Mouse (Mus musculus): ENCODE measurements around the gene Gm26620. TPM values are rescaled to one million over a fixed set of nuclear protein-coding genes. Genes with fewer than 3 reads are reported as not detected.

Gene Gm26620
- polyA plus RNA-seq, 1 experiment from 2014 or later, result 0.37 TPM

GRCm38 (mm10) chr1:170933386-170933920 lies 48.6 kb downstream of the Gm26620 start:
- Histone ChIP-seq H3K9me3 (ENCODE audit: control insufficient read depth, low read length) (no peaks in the 10 kb centered on the region), H3K4me2 (ENCODE audit: low read depth, low read length, severe bottlenecking) (no peak overlapping the region), H3K36me3 (ENCODE audit: control insufficient read depth, insufficient read depth, low read length) (no peaks in the 10 kb centered on the region), H3K4me3 (ENCODE audit: low read depth, low read length) (no peak overlapping the region), H3K9ac (ENCODE audit: low read length) (no peak overlapping the region), H3K27ac (ENCODE audit: low read depth, low read length) (no peak overlapping the region), H3K4me1 (replicated peaks; ENCODE audit: control insufficient read depth, insufficient read depth, low read length) (no peaks in the 10 kb centered on the region), H3K27me3 (ENCODE audit: control insufficient read depth, insufficient read depth, low read length) (no peaks in the 10 kb centered on the region)
- WGBS, result 82% methylated on average over 6 of the region's 6 CpGs
- ATAC-seq (replicated peaks; ENCODE audit: low FRiP score) (no peak), DNase-seq (ENCODE audit: low spot score) (no peak)

DNA sequence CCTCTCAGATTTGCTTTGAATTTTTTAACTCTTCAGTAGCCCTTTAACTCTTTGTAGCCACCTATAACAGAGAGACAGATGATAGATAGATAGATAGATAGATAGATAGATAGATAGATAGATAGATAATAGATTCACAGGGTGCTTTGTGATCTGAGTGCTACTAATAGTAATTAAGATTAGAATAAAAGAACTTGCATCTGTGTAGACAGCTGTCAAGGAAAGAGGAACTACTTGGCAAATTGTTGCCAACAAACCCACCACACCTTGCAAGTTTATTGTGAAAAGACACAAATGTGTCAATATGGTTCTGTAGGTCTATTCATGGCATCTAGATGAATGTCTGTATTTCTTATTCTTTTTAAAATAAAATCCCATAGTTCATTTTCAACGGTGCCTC lies 49.1 kb downstream of the Gm26620 start:
- Histone ChIP-seq H3K4me2 (ENCODE audit: low read depth, low read length, severe bottlenecking) (no peak overlapping the region), H3K9ac (ENCODE audit: low read length) (no peak overlapping the region), H3K27me3 (ENCODE audit: control insufficient read depth, insufficient read depth, low read length) (no peaks in the 10 kb centered on the region), H3K4me1 (replicated peaks; ENCODE audit: control insufficient read depth, insufficient read depth, low read length) (no peaks in the 10 kb centered on the region), H3K4me3 (ENCODE audit: low read depth, low read length) (no peak overlapping the region), H3K36me3 (ENCODE audit: control insufficient read depth, insufficient read depth, low read length) (no peaks in the 10 kb centered on the region), H3K27ac (ENCODE audit: low read depth, low read length) (no peak overlapping the region), H3K9me3 (ENCODE audit: control insufficient read depth, low read length) (no peaks in the 10 kb centered on the region)
- no peak for ATAC-seq (replicated peaks; ENCODE audit: low FRiP score)
- no peak for DNase-seq (ENCODE audit: low spot score)
- WGBS, result 85% methylated on average over 1 of the region's 1 CpGs

DNA sequence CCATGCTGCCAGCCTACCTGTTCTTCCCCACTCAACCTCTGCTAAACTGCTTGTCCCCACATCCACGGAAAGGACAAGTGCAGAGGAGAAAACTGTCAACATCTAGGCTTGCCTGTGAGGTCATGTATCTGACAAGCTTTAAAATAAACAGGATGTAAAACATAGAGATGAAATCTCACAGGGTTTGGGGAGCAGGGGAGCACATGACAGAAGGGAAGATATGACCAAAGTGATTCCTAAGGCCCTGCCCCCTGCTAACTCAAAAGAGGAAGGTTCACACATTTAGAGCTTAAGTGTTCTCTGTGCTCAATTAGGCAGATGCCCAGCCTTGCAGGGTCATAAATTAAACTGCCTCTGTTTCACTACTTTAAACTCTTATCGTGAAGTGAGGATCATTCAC lies 49.5 kb downstream of the Gm26620 start:
- Histone ChIP-seq H3K4me1 (replicated peaks; ENCODE audit: control insufficient read depth, insufficient read depth, low read length) (no peaks in the 10 kb centered on the region), H3K9ac (ENCODE audit: low read length) (no peak overlapping the region), H3K27ac (ENCODE audit: low read depth, low read length) (no peak overlapping the region), H3K27me3 (ENCODE audit: control insufficient read depth, insufficient read depth, low read length) (no peaks in the 10 kb centered on the region), H3K9me3 (ENCODE audit: control insufficient read depth, low read length) (no peaks in the 10 kb centered on the region), H3K36me3 (ENCODE audit: control insufficient read depth, insufficient read depth, low read length) (no peaks in the 10 kb centered on the region), H3K4me3 (ENCODE audit: low read depth, low read length) (no peak overlapping the region), H3K4me2 (ENCODE audit: low read depth, low read length, severe bottlenecking) (no peak overlapping the region)
- DNase-seq (ENCODE audit: low spot score) (no peak), ATAC-seq (replicated peaks; ENCODE audit: low FRiP score) (no peak)
- WGBS, result 83% methylated on average over 2 of the region's 2 CpGs

Other genes with a start within 250 kb of the Gm26620 start
- gene Olfml2b, start 240.5 kb upstream of the Gm26620 start, polyA plus RNA-seq (2014; fragmentation: Nextera tagmentation; extraction: Ambion mirVana), result 4.4 and 6.0 TPM in 2 replicates
- 8.9 and 9.8 TPM in 2 replicates for gene Atf6, start 17.3 kb upstream of the Gm26620 start, polyA plus RNA-seq (2014; fragmentation: Nextera tagmentation; extraction: Ambion mirVana)
- 28.7 and 29.3 TPM in 2 replicates for gene Dusp12, start 475 bp downstream of the Gm26620 start, polyA plus RNA-seq (2014; fragmentation: Nextera tagmentation; extraction: Ambion mirVana)
- not detected in 2 replicates for gene Fcrlb, start 27.9 kb downstream of the Gm26620 start, polyA plus RNA-seq (2014; fragmentation: Nextera tagmentation; extraction: Ambion mirVana)
- not detected in 2 replicates for gene Fcrla, start 42.5 kb downstream of the Gm26620 start, polyA plus RNA-seq (2014; fragmentation: Nextera tagmentation; extraction: Ambion mirVana)
- 0.31 TPM in 1 of 2 replicates, not detected in the other for gene Fcgr2b, start 91.5 kb downstream of the Gm26620 start, polyA plus RNA-seq (2014; fragmentation: Nextera tagmentation; extraction: Ambion mirVana)
- gene Fcgr4, start 133.9 kb downstream of the Gm26620 start, polyA plus RNA-seq (2014; fragmentation: Nextera tagmentation; extraction: Ambion mirVana), result 0.21 and 0.35 TPM in 2 replicates
- gene Fcgr3, start 179.9 kb downstream of the Gm26620 start, polyA plus RNA-seq (2014; fragmentation: Nextera tagmentation; extraction: Ambion mirVana), result 4.3 TPM in 2 replicates
- 1.5 and 2.9 TPM in 2 replicates for gene Cfap126, start 228.9 kb downstream of the Gm26620 start, polyA plus RNA-seq (2014; fragmentation: Nextera tagmentation; extraction: Ambion mirVana)